Mouse (Mus musculus): ENCODE results near the gene Iqub. TPM values are rescaled to one million over a fixed set of nuclear protein-coding genes. Genes with fewer than 3 reads are reported as not detected.

The Iqub gene
- polyA plus RNA-seq, 1 experiment from 2014 or later, result 1.3 TPM

- peak overlapping the region; percentile 12; the same call in 1 of the 2 replicates for H3K9ac ChIP-seq (replicated peaks)
- no peaks in the 10 kb centered on the region for H3K36me3 ChIP-seq
- peak overlapping the region; percentile 46 for H3K4me2 ChIP-seq
- H3K27ac ChIP-seq (replicated peaks), result no peak overlapping the region
- no peak overlapping the region; the same call in 1 of the 2 replicates for H3K4me3 ChIP-seq (replicated peaks)
- H3K4me1 ChIP-seq, result peaks cover 17% of the 10 kb centered on the region
- no peaks in the 10 kb centered on the region for H3K27me3 ChIP-seq (replicated peaks)
- WGBS, result 61% methylated on average over 11 of the region's 11 CpGs
- ATAC-seq (ENCODE audit: low FRiP score), result no peak
- H3K9me3 ChIP-seq (replicated peaks), result no peaks in the 10 kb centered on the region
Measured at GRCm38 (mm10) chr6:24530711-24531420, 16.0 kb upstream of the Iqub start.

- H3K4me2 ChIP-seq, result peak overlapping the region; percentile 46
- H3K27me3 ChIP-seq (replicated peaks), result no peaks in the 10 kb centered on the region
- 35% methylated on average over 4 of the region's 4 CpGs for WGBS
- peaks cover 20% of the 10 kb centered on the region for H3K4me1 ChIP-seq
- no peak overlapping the region for H3K27ac ChIP-seq (replicated peaks)
- no peaks in the 10 kb centered on the region for H3K9me3 ChIP-seq (replicated peaks)
- no peak overlapping the region; the same call in 1 of the 2 replicates for H3K4me3 ChIP-seq (replicated peaks)
- H3K36me3 ChIP-seq, result no peaks in the 10 kb centered on the region
- 0 out of 2 replicates have a peak overlapping the region, but pooled peaks have one; percentile 12 for H3K9ac ChIP-seq (replicated peaks)
- no peak for ATAC-seq (ENCODE audit: low FRiP score)
Measured at GRCm38 (mm10) chr6:24530166-24530565, 15.3 kb upstream of the Iqub start.

DNA sequence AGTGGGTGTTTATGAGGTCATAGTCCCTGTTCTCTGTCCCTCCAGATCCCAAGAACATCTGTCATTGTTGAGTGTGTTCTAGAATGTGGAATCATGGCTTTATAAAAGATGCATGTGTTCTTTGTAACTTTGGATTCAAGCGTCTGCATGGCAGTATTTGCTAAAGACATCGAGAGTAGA lies 13.1 kb upstream of the Iqub start, which contains the start of gene Asb15:
Gene Asb15 (plus strand): TSS at position 81 of the 180 bp plus-strand sequence.
- Histone ChIP-seq H3K27me3 (replicated peaks) (no peaks in the 10 kb centered on the region), H3K9ac (replicated peaks) (peak within 1 kb of the TSS; percentile 67), H3K4me3 (replicated peaks) (peak within 1 kb of the TSS; percentile 74), H3K4me2 (peak within 1 kb of the TSS; percentile 68), H3K27ac (replicated peaks) (peak within 1 kb of the TSS; percentile 69), H3K4me1 (peaks cover 20% of the 10 kb centered on the region), H3K9me3 (replicated peaks) (no peaks in the 10 kb centered on the region), H3K36me3 (peaks cover 9% of the 10 kb centered on the region)
- ATAC-seq (ENCODE audit: low FRiP score), result peak; percentile 22; the same call in 1 of the 2 replicates
- 55% methylated on average over 2 of the region's 2 CpGs for WGBS

DNA sequence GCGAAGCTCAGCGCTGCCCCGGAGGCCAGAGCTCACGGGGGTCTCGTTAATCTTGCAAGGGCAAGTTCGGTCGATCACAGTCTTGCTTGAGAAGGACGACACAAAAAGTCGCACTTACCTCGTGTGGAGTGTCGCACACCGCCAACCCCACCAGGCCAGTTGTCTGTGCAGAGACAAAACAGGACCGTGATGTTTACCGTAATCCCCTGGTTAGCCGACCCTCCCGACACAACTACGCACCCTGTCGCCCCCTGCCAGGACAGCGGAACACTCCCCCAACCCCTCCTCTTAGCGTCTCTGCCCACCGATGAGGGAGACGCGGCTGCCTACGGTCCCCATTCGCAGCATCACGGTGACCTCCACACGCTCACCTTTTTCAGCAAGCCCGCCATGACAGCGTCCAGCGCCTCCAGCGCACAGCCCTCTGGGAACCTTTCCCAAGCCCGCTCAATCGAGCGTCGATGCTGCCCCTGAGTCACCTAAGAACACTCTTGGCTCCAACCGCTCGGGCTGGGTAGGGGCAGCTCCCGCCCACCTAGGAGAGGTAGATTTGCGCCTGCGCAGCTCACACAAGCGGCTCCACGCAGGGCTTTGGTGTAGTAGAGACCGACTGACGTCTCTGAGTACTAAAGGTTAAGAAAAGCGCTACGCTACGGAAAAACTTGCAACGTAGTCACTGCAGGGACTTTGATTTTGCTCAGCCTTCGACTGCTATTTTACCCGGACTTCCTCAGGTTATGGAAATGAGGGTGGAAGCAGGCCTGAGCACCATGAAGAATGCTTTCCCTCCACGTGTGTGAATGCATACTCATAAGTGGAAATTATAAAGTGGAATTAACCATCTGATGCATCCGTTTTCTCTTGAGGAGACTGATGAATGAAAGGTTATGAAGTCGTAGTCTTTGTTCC lies 12.5 kb upstream of the Iqub start, which contains the start of gene Ndufa5:
Gene Ndufa5 (minus strand): TSS at position 859 of the 909 bp plus-strand sequence.
- peak within 1 kb of the TSS; percentile 69 for H3K27ac ChIP-seq (replicated peaks)
- H3K4me3 ChIP-seq (replicated peaks), result peak within 1 kb of the TSS; percentile 74
- H3K27me3 ChIP-seq (replicated peaks), result no peaks in the 10 kb centered on the region
- H3K4me1 ChIP-seq, result peaks cover 20% of the 10 kb centered on the region
- under 1% methylated on average over 53 of the region's 53 CpGs for WGBS
- peak within 1 kb of the TSS; percentile 68 for H3K4me2 ChIP-seq
- H3K36me3 ChIP-seq, result peaks cover 11% of the 10 kb centered on the region
- ATAC-seq (ENCODE audit: low FRiP score), result peak; percentile 98
- peak within 1 kb of the TSS; percentile 67 for H3K9ac ChIP-seq (replicated peaks)
- no peaks in the 10 kb centered on the region for H3K9me3 ChIP-seq (replicated peaks)

GRCm38 (mm10) chr6:24525705-24526104 lies 10.8 kb upstream of the Iqub start:
- 91% methylated on average over 3 of the region's 3 CpGs for WGBS
- ATAC-seq (ENCODE audit: low FRiP score), result no peak
- peak overlapping the region; percentile 68; the same call in 1 of the 2 replicates for H3K4me2 ChIP-seq
- H3K9me3 ChIP-seq (replicated peaks), result no peaks in the 10 kb centered on the region
- H3K27me3 ChIP-seq (replicated peaks), result no peaks in the 10 kb centered on the region
- peaks cover 20% of the 10 kb centered on the region for H3K4me1 ChIP-seq
- no peak overlapping the region for H3K27ac ChIP-seq (replicated peaks)
- H3K36me3 ChIP-seq, result peaks cover 27% of the 10 kb centered on the region
- H3K9ac ChIP-seq (replicated peaks), result no peak overlapping the region
- H3K4me3 ChIP-seq (replicated peaks), result no peak overlapping the region

DNA sequence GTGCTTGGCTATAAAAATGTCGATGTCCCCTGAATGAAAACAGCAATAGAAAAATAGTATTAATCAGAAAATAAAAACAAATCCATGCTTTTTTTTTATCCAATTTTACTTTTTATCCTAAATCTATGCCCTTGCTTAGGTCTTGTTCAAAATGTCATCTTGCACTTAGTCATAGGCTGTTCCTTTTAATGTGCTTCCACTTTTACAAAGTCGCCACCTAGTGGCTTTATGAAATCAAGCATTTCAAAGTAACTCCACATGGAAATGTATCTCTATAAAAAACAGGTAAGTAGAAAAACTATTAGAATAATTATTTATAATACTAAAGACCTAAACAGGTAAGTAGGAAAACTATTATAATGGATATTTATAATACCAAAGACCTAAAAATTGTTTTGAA lies 1.3 kb upstream of the Iqub start:
- Histone ChIP-seq H3K4me2 (no peak overlapping the region), H3K4me1 (peaks cover 9% of the 10 kb centered on the region), H3K9me3 (replicated peaks) (no peaks in the 10 kb centered on the region), H3K9ac (replicated peaks) (no peak overlapping the region), H3K27ac (replicated peaks) (no peak overlapping the region), H3K4me3 (replicated peaks) (no peak overlapping the region), H3K27me3 (replicated peaks) (no peaks in the 10 kb centered on the region), H3K36me3 (peaks cover 25% of the 10 kb centered on the region)
- 41% methylated on average over 2 of the region's 2 CpGs for WGBS
- no peak for ATAC-seq (ENCODE audit: low FRiP score)

GRCm38 (mm10) chr6:24504141-24504540 lies 10.7 kb downstream of the Iqub start:
- ATAC-seq (ENCODE audit: low FRiP score), result no peak

DNA sequence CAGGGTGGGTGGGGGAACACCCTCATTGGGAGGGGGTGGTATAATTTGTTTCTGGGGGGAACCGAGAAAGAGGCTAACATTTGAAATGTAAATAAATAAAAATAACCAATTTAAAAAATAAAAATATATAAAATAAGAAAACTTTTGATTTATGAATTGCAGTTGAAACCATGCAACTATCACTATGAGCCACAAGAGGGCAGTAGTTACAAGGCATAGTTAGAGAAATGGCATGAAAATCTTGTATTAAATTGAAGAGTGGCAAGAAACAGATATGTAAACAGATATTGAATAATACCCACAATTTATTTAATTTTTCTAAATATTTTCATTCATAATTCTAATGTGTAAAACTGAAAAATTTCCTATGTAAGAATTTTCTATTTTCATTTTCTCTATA lies 24.5 kb downstream of the Iqub start:
- no peak overlapping the region for H3K27ac ChIP-seq (replicated peaks)
- H3K9ac ChIP-seq (replicated peaks), result no peak overlapping the region
- no peaks in the 10 kb centered on the region for H3K9me3 ChIP-seq (replicated peaks)
- no peak overlapping the region for H3K4me3 ChIP-seq (replicated peaks)
- H3K4me1 ChIP-seq, result no peaks in the 10 kb centered on the region
- 31% methylated on average over 1 of the region's 1 CpGs for WGBS
- ATAC-seq (ENCODE audit: low FRiP score), result no peak
- H3K27me3 ChIP-seq (replicated peaks), result no peaks in the 10 kb centered on the region
- no peaks in the 10 kb centered on the region for H3K36me3 ChIP-seq
- no peak overlapping the region for H3K4me2 ChIP-seq

More at GRCm38 (mm10) chr6:24504141-24504540, 10.7 kb downstream of the Iqub start:
- H3K36me3 ChIP-seq, result no peaks in the 10 kb centered on the region
- H3K9ac ChIP-seq (replicated peaks), result no peak overlapping the region
- no peak overlapping the region for H3K4me2 ChIP-seq
- no peak overlapping the region for H3K27ac ChIP-seq (replicated peaks)
- no peak overlapping the region for H3K4me3 ChIP-seq (replicated peaks)
- H3K4me1 ChIP-seq, result no peaks in the 10 kb centered on the region
- 68% methylated on average over 2 of the region's 2 CpGs for WGBS
- H3K9me3 ChIP-seq (replicated peaks), result no peaks in the 10 kb centered on the region
- no peaks in the 10 kb centered on the region for H3K27me3 ChIP-seq (replicated peaks)

DNA sequence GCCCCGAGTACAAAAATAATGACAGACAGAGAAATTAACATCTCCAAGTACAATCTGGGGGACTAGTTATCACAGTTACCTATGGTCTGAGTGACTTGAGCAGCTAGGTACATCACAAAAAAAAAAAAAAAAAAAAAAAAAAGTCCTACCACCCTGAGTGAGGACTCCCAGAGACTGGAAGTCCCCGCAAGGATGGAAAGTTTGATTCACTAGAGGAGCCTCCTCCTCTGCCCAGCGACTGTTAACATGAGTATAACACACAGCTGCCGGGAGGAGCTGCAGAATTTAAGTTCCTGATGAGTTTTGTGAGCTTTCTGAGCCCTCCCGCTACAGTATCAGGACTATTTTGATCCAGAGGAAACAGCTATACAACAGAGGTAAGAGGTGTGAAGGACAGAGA lies 28.3 kb downstream of the Iqub start:
- no peaks in the 10 kb centered on the region for H3K27me3 ChIP-seq (replicated peaks)
- no peak overlapping the region for H3K4me2 ChIP-seq
- no peak overlapping the region for H3K27ac ChIP-seq (replicated peaks)
- no peaks in the 10 kb centered on the region for H3K4me1 ChIP-seq
- no peak overlapping the region for H3K9ac ChIP-seq (replicated peaks)
- no peaks in the 10 kb centered on the region for H3K36me3 ChIP-seq
- H3K9me3 ChIP-seq (replicated peaks), result no peaks in the 10 kb centered on the region
- no peak for ATAC-seq (ENCODE audit: low FRiP score)
- no peak overlapping the region for H3K4me3 ChIP-seq (replicated peaks)
- WGBS, result 84% methylated on average over 5 of the region's 5 CpGs

DNA sequence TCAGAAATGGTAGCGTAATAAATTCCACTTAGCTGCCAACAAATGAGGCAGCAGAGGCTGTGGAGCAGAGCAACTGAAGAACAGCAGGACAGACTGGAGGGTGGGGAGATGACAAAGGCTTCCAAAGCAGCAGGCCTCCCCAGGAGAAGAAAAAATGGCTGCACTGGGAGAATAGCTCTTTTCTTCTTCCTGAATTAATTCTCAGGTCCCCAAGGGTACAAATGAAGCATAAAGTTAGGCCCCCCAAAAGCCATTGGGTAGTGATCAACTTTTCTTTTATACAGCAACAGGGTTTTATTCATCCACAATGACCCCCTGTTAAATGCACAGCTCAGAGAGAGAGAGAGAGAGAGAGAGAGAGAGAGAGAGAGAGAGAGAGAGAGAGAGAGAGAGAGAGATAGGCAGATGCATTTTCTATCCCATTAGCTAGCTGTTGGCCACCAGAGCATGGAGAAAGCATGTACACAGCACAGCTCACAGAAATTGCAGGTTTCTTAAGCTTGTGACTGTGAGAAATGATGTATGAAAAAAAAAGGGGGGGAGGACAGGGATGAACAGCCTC lies 44.2 kb downstream of the Iqub start:
- WGBS, result 24% methylated on average over 1 of the region's 1 CpGs
- H3K27ac ChIP-seq (replicated peaks), result no peak overlapping the region
- no peak for ATAC-seq (ENCODE audit: low FRiP score)

DNA sequence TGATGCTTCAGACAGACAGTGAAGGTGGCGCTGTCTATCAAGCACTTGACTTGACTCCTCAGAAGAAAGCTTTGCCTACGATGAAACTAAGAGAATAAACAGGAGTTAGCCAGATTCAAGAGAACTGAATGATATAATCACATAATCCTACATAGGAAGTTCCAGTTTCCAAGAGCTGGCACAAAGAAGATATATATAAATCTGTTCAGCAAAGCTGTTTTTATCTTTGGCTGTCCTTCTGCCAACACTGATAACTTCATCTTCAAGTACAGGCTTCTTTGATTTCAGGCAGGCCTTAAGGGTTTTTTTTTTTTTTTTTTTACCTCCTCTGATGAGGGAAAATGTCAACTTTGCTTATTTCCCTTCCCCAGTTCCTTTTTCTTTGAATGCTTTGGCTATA lies 44.7 kb downstream of the Iqub start:
- H3K36me3 ChIP-seq, result no peaks in the 10 kb centered on the region
- no peak overlapping the region for H3K4me3 ChIP-seq (replicated peaks)
- peaks cover 3% of the 10 kb centered on the region; the same call in 1 of the 2 replicates for H3K4me1 ChIP-seq
- H3K9ac ChIP-seq (replicated peaks), result no peak overlapping the region
- H3K4me2 ChIP-seq, result no peak overlapping the region
- 79% methylated on average over 2 of the region's 2 CpGs for WGBS
- no peak for ATAC-seq (ENCODE audit: low FRiP score)
- no peaks in the 10 kb centered on the region for H3K9me3 ChIP-seq (replicated peaks)
- H3K27me3 ChIP-seq (replicated peaks), result no peaks in the 10 kb centered on the region
- H3K27ac ChIP-seq (replicated peaks), result no peak overlapping the region

More for the DNA sequence above, 44.2 kb downstream of the Iqub start:
- Histone ChIP-seq H3K27me3 (replicated peaks) (no peaks in the 10 kb centered on the region), H3K4me1 (peaks cover 3% of the 10 kb centered on the region; the same call in 1 of the 2 replicates), H3K9me3 (replicated peaks) (no peaks in the 10 kb centered on the region), H3K36me3 (no peaks in the 10 kb centered on the region), H3K4me3 (replicated peaks) (no peak overlapping the region), H3K4me2 (no peak overlapping the region), H3K9ac (replicated peaks) (no peak overlapping the region)
